Mouse (Mus musculus): Measurements from ENCODE around the gene Cxcr4. TPM values are rescaled to one million over a fixed set of nuclear protein-coding genes. Genes with fewer than 3 reads are reported as not detected.

Cxcr4 gene
- total and polyA plus RNA-seq, 3 experiments, result 80.3 to 169 (median 102) TPM

- dilution Hi-C loops (cut with MboI; ENCODE audit: extremely low pct_ligation_motif_present, extremely low pct_unique_long_range_greater_than_20kb, low sequenced_read_pairs) (no loop called here), in situ Hi-C loops (cut with MboI; ENCODE audit: low pct_ligation_motif_present, low pct_unique_long_range_greater_than_20kb, low sequenced_read_pairs) (no loop called here)
- Histone ChIP-seq H3K4me1 (ENCODE audit: control insufficient read depth in 1 of 2, insufficient read depth in 2 of 2) (peaks cover 17 to 34% of the 10 kb centered on the region in 2 experiments), H3K27me3 (replicated peaks) (no peaks in the 10 kb centered on the region), H3K79me2 (replicated peaks; ENCODE audit: control insufficient read depth, extremely low read depth, insufficient read depth, poor library complexity, severe bottlenecking) (no peaks in the 10 kb centered on the region), H3K36me3 (replicated peaks in 1 of 2; ENCODE audit: control insufficient read depth in 1 of 2, insufficient read depth in 1 of 2, low read length in 1 of 2) (no peaks in the 10 kb centered on the region), H3K9me3 (replicated peaks; ENCODE audit: low read length) (peaks cover 4% of the 10 kb centered on the region), H3K4me2 (ENCODE audit: insufficient read depth, low read depth, poor library complexity, severe bottlenecking) (no peak overlapping the region), H3K4me3 (replicated peaks in 1 of 3; ENCODE audit: low read depth in 2 of 3, low read length in 2 of 3, poor library complexity in 1 of 3) (no peak overlapping the region), H3K27ac (ENCODE audit: insufficient read depth, low read depth) (no peak overlapping the region), H3K9ac (ENCODE audit: insufficient read depth, low read depth) (no peak overlapping the region)
- TF ChIP-seq ZNF384 (IDR thresholded peaks at IDR 0.05; ENCODE audit: low read depth, low read length), result no peak
- TF ChIP-seq TCF12 (IDR thresholded peaks at IDR 0.05; ENCODE audit: low read depth, low read length), result no peak
- no peak for TF ChIP-seq UBTF (IDR thresholded peaks at IDR 0.05; ENCODE audit: low read depth, low read length)
- no peak for TF ChIP-seq MXI1 (IDR thresholded peaks at IDR 0.05; ENCODE audit: low read depth, low read length)
- no peak for TF ChIP-seq POLR2A (IDR thresholded peaks at IDR 0.05; ENCODE audit: low read depth, low read length)
- no peak for TF ChIP-seq HCFC1 (IDR thresholded peaks at IDR 0.05; ENCODE audit: low read depth, low read length)
- TF ChIP-seq NELFE (IDR thresholded peaks at IDR 0.05; ENCODE audit: low read depth, low read length), result no peak
- no peak for TF ChIP-seq MAFK (IDR thresholded peaks at IDR 0.05; ENCODE audit: insufficient replicate concordance, low read length)
- DNase-seq (ENCODE audit: extremely low read depth), result no peak
Observed at GRCm38 (mm10) chr1:128545672-128546071, 46.4 kb downstream of the Cxcr4 start.

DNA sequence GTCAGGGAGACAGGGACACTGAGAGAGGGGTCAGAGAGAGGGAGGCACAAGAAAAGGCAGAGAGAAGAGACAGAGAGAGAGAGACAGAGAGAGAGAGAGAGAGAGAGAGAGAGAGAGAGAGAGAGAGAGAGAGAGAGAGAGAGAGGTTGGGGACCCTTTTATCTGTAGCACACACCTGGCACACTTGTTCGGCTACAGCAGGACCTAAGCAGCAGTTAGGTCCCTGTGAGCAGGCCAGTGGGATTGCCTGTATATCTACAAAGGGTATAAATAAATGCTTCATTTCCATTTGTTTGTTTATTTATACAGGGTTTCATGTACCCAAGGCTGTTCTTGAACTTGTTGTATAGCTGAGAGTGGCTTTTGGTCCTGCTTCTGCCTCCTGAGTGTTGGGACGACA lies 49.0 kb downstream of the Cxcr4 start:
- no peak for TF ChIP-seq POLR2AphosphoS2 (IDR thresholded peaks at IDR 0.05; ENCODE audit: low read depth, low read length)
- TF ChIP-seq IRF4 (IDR thresholded peaks at IDR 0.05; ENCODE audit: low read depth, low read length), result no peak
- DNase-seq (ENCODE audit: extremely low read depth), result no peak
- Histone ChIP-seq H3K9me3 (replicated peaks; ENCODE audit: low read length) (peaks cover 4% of the 10 kb centered on the region), H3K4me3 (replicated peaks in 1 of 3; ENCODE audit: low read depth in 2 of 3, low read length in 2 of 3, poor library complexity in 1 of 3) (no peak overlapping the region), H3K27ac (ENCODE audit: insufficient read depth, low read depth) (no peak overlapping the region), H3K27me3 (replicated peaks) (no peaks in the 10 kb centered on the region), H3K79me2 (replicated peaks; ENCODE audit: control insufficient read depth, extremely low read depth, insufficient read depth, poor library complexity, severe bottlenecking) (no peaks in the 10 kb centered on the region), H3K4me2 (ENCODE audit: insufficient read depth, low read depth, poor library complexity, severe bottlenecking) (no peak overlapping the region), H3K36me3 (replicated peaks in 1 of 2; ENCODE audit: control insufficient read depth in 1 of 2, insufficient read depth in 1 of 2, low read length in 1 of 2) (no peaks in the 10 kb centered on the region), H3K4me1 (ENCODE audit: control insufficient read depth in 1 of 2, insufficient read depth in 2 of 2) (peaks cover 18 to 44% of the 10 kb centered on the region in 2 experiments), H3K9ac (ENCODE audit: insufficient read depth, low read depth) (no peak overlapping the region)
- in situ Hi-C loops (cut with MboI; ENCODE audit: low pct_ligation_motif_present, low pct_unique_long_range_greater_than_20kb, low sequenced_read_pairs) (no loop called here), dilution Hi-C loops (cut with MboI; ENCODE audit: extremely low pct_ligation_motif_present, extremely low pct_unique_long_range_greater_than_20kb, low sequenced_read_pairs) (no loop called here)

DNA sequence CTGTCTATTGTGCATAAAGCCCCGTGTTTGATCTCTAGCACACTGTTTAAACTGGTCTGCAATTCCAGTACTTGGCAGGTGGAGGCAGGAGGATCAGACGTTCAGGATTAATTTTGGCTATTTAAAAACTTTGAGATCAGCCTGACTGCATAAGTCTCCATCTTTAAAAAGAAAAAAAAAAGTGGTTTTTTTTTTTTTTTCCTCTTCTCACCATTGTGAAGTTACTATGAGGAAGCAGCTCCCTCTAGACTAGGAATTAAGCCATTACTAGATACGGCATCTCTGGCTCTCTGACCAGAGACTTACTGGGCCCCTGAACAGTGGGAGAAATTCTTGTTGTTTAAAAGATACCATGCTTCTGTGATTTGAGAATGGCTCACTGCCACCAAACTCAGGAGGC lies 49.5 kb downstream of the Cxcr4 start:
- Histone ChIP-seq H3K4me2 (ENCODE audit: insufficient read depth, low read depth, poor library complexity, severe bottlenecking) (no peak overlapping the region), H3K4me3 (replicated peaks in 1 of 3; ENCODE audit: low read depth in 2 of 3, low read length in 2 of 3, poor library complexity in 1 of 3) (no peak overlapping the region), H3K27ac (ENCODE audit: insufficient read depth, low read depth) (no peak overlapping the region), H3K4me1 (ENCODE audit: control insufficient read depth in 1 of 2, insufficient read depth in 2 of 2) (peaks cover 20 to 42% of the 10 kb centered on the region in 2 experiments), H3K27me3 (replicated peaks) (no peaks in the 10 kb centered on the region), H3K9ac (ENCODE audit: insufficient read depth, low read depth) (no peak overlapping the region), H3K9me3 (replicated peaks; ENCODE audit: low read length) (peaks cover 4% of the 10 kb centered on the region), H3K36me3 (replicated peaks in 1 of 2; ENCODE audit: control insufficient read depth in 1 of 2, insufficient read depth in 1 of 2, low read length in 1 of 2) (no peaks in the 10 kb centered on the region), H3K79me2 (replicated peaks; ENCODE audit: control insufficient read depth, extremely low read depth, insufficient read depth, poor library complexity, severe bottlenecking) (no peaks in the 10 kb centered on the region)
- DNase-seq (ENCODE audit: extremely low read depth), result no peak
- peak; percentile 21 for TF ChIP-seq RAD21 (IDR thresholded peaks at IDR 0.05; ENCODE audit: low read depth, low read length)
- peak; percentile 94 for TF ChIP-seq ZNF384 (IDR thresholded peaks at IDR 0.05; ENCODE audit: low read depth, low read length)
- no peak for TF ChIP-seq BHLHE40 (IDR thresholded peaks at IDR 0.05; ENCODE audit: low read depth, low read length)
- in situ Hi-C loops (cut with MboI; ENCODE audit: low pct_ligation_motif_present, low pct_unique_long_range_greater_than_20kb, low sequenced_read_pairs), result no loop called here
- dilution Hi-C loops (cut with MboI; ENCODE audit: extremely low pct_ligation_motif_present, extremely low pct_unique_long_range_greater_than_20kb, low sequenced_read_pairs), result no loop called here
